Mouse (Mus musculus) left cerebral cortex, adult 11 months (tissue): ENCODE measurements around the gene Ptpn9.

Experiments used
- DNase-seq: peaks from one replicate; pipeline ENCODE4 v3.0.0; 2022; ENCODE audit warnings: low spot score

Ptpn9 gene

DNA sequence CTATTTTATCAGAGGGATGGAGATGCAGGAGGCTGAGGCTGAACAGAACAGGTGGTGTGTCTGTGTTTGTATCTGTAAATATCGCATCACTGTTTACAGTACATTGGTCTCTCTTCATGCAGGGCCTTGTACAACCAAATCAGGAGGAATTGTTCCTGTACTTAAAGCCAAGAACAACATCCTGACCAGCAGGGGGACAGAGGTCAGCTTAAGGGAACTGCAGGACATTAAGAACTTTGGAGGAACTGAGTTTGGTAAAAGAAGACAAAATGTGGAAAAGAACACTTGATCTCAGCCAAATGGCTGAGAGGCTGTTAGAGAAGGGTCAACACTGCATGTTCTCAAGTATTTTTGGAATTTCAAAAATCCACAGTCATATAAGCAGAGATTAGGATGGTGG is 20.0 kb downstream of the Ptpn9 start:
- DNase-seq, result no peak

DNA sequence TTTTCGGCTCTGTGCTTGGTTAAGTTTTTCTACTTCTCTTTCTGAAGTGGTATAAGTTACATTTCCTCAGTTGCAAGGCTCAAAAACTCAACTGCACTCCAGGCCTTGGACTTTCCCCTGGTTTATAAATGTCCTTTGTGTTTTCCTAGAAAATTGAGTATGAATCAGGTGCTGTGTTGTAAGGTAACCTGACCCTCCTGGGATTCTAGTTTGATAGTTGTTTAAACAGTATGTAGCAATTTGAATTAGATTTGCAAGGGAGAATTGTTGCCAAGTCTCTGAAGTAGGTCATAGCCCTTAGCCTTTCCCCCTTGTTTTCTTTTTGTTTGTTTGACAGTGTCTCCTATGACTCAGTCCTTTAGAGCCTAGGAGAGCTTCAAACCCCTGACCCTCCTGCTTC is 22.9 kb downstream of the Ptpn9 start:
- no peak for DNase-seq

DNA sequence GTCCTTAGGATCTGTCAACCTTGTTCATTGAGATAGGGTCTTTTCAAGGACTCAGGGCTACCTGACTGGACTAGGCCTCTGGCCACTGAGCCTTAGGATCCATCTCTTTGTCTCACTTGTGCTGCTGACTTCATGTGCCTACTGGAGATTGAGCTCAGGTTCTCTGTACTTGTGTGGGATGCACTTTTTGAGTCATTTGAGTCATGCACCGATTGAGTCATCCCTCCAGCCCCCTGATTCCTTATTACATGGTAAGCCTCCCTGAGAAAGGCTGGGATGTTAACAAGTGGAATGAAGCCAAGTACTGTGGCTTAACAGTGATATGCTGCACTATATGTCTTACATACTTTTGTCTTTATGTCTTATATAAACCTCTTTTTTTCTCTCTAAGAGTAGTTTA is 37.0 kb downstream of the Ptpn9 start:
- peak; percentile 26 for DNase-seq

DNA sequence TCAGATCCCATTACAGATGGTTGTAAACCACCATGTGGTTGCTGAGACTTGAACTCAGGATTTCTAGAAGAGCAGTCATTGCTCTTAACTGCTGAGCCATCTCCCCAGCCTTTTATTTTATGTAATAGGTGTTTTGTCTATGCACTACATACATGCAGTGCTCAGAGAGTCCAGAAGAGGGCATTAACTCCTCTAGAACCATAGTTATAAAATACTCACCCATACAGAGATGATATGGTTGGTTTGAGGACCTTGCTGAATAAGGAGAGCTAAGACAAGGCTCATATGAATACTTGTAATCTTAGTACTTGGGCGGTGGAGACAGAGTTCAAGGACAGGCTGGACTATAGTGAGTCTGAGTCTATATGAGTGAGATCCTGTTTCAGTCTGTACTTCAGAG is 61.5 kb downstream of the Ptpn9 start:
- DNase-seq, result no peak

DNA sequence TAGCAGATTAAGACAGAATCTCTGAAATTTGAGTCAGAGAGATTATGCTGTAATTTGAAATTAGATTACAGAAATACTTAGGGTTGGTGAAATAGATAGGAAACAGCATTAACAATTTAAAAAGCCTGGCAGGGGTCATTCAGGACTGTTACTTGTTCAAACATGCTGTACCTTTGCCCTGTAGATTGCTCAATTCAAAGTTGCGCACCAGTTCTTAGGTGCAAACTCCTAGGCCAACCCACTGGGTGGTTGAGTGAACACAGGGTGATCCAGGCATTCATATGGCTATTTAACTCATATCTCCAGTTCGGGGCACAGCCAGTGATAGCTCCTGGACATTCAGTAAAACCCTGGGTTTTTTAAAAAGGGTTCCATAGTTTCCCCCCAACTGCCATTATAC is 69.4 kb downstream of the Ptpn9 start:
- no peak for DNase-seq

DNA sequence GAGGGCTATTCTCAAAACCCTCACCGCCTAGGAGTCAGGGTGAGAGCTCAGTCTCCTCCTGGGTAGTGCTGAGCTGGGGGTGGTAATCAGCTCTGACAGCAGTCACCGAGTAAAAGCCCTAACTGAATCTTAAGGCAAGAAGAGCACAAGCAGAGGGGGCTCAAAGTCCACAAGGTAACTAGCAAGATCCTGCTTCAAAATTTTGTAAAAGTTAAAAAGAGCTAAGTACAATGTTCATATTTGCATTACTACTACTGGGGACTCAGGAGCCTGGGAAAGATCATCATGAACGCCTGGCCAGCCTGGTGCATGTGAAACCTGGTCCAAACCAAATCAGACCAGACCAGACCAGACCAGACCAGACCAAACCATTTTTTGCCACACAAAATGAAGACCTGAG is 73.5 kb downstream of the Ptpn9 start:
- no peak for DNase-seq

DNA sequence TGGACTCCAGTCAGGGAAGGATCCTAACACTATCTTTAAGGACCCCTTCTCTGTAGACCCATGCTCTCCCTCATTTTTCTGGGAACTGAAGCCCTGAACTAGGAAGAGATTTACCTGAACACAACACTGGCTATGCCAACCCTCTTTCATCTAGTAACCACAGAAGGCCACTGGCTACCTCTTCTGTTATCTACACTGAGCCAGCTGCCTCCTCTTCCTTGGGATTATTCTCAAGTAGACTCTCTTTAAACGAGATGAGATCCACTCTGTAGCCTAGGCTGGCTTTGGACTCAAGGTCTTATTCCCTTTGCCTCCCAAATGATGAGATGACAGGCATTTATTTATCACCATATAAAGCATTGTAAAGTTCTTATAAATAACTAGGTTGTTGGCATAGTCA is 75.5 kb downstream of the Ptpn9 start:
- no peak for DNase-seq

DNA sequence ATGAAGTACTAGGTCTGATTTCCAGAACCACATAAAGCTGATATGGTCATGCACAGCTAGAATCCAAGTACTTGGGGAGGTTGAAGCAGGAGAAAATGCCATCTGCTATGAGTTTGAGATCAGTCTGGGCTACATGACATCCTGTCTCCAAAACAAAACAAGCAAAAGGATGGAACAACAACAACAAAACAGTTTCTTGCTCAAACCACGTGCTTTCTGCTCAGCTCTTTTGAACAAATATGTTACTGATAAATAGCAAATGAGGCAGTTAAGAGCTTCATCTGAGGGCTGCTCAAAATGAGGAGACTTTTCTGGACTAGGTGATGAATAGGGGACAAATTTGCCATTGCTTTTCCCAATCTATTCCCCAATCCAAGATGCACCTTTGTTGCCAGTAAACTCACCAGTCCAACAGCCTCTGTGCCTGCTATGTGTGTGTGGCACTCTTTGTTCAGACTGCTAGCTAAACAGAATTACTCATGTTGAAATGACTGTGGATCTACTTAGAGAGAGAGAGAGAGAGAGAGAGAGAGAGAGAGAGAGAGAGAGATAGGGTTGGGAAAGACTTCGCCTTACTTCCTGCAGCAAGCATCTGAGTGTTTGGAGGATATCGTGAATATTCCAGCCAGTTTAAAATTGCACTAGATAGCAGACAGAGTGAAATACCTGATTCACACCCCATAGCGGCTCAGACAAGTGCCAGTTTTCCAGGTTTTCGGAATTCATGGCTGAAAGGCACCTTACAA is 76.2 kb downstream of the Ptpn9 start:
- DNase-seq, result no peak

DNA sequence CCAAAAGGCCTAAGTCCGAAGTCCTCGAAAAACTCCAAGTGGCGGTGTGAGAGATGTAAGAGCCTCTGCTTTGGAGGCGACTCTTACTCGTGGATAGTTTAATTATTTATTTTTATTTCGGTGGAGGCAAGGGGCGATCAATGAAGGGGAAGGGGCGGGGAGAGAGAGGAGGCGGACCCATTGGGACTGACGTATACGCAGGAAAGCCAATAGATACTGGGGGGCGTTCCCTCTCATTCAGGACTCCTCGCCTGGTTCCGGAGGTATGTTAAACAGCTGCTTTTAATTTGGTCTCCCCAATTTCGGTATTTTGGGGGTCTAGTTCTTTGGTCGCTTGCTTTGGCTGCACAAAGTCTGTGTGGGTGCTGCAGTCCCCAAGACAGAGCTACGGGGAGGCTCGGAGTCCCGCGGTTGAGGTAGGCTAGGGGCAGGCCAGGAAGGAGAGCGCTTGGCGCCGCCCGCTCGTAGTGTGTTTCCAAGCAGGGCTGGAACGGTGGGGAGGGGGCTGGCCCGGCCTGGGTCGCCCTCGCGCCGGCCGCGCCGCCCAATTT is 77.2 kb downstream of the Ptpn9 start, which contains the start of gene Sin3a:
TSS of gene Sin3a (plus strand) at position 240 of the 551 bp plus-strand sequence.
- DNase-seq, result peak; percentile 68

DNA sequence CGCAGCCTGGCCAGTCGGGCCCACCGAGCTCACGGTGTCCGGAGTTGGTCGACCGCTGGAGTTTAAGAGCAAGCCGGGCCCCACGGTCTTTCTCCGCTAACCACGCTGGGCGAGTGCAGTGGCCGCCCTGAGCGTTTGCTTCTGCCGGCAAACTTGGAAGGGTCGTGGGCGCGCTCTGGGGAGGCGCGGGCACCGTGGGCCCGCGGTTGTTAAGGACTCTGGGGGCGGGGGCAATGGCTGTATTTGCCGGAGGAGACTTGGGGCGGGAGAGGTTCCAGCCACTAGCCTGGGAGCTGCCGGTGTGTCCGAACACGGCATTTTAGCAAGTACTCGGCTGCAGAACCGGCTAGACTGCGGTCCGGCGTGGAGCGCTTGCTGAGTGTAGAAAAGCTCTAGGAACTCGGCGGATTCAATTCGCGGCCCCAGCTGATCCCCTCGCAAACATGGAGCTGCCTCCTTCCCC is 77.8 kb downstream of the Ptpn9 start:
- peak; percentile 28 for DNase-seq

DNA sequence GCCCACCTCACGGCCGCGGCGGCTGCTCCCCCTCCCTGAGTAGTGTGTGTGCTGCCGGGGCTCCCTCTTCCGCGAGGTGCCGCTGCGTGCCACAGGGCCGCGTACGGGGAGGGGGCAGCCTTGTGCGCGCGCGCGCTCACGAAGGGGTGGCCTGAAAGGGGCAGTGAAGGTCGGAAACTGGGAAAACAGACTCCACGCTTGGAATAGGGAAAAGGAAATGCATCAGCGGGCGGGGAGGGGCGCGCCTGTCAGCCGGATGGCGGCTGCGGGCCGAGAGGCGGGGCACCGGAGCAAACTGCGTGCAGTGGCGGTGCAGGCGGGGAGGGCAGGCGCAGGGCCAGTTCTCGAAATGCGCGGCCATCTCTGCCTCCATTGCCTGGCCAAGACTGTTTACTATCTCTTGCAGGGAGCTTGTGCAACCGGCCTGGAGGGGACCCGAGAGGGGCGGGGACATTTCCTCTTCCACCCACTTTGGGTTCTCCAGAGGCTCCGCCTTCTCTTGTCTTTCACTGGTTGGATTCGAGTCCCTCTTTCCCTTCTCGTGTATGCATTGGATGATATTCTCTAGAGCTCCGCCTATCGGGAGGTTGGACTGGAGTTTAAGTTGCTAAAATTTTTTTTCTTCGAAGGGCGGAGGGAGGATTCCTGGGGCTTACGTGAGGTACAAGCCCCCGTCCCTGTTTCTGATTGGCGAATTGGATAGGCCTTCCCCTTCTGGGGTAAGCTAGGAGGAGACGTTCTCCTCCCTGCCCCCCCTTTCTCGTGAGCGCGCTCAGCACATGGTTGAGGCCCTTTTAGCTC is 78.5 kb downstream of the Ptpn9 start:
- DNase-seq, result peak; percentile 99

DNA sequence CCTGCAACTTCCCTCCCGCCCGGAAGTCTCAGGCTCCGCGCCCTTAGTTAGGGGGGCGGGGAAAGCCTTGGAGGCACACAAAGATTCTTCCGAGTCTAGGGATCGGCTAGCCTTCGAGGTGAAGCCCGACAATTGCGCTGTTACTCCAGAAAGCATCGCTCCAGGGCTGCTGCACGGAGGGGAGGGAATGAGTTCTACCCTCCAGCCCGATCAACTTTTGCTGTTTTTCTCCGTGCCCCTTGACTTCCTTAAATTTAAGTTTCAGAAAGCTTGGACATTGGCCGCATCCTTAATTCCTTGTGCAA is 79.0 kb downstream of the Ptpn9 start:
- no peak for DNase-seq

DNA sequence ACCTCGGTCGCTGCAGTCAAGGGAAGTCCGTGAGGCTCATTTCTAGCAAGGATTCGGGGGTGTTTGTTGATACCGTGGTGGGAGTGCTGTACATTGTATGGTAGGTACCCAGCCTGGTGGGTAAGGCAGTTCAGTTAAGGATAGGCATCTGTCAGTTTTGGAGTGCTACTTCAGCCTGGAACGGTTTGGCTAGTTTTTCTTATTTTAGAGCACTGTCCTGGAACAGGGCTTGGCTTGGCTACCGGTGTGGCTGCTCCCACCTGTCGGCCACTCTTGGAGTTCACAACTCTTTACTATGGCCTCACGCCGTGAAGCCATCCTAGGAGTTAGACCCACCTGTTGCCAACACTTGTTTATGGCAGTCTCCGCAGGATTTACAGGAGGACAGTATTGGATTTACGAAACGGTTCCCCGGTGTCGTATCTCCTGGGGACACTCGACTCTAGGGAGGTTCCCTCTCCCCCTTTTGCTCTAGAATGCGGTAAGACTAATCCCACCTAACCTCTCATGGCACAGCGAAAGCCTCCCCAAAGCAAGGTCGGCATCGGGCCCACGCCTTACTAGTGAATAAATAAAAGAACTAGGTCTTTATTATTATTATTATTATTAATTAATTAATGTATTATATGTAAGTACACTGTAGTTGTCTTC is 79.6 kb downstream of the Ptpn9 start:
- no peak for DNase-seq

DNA sequence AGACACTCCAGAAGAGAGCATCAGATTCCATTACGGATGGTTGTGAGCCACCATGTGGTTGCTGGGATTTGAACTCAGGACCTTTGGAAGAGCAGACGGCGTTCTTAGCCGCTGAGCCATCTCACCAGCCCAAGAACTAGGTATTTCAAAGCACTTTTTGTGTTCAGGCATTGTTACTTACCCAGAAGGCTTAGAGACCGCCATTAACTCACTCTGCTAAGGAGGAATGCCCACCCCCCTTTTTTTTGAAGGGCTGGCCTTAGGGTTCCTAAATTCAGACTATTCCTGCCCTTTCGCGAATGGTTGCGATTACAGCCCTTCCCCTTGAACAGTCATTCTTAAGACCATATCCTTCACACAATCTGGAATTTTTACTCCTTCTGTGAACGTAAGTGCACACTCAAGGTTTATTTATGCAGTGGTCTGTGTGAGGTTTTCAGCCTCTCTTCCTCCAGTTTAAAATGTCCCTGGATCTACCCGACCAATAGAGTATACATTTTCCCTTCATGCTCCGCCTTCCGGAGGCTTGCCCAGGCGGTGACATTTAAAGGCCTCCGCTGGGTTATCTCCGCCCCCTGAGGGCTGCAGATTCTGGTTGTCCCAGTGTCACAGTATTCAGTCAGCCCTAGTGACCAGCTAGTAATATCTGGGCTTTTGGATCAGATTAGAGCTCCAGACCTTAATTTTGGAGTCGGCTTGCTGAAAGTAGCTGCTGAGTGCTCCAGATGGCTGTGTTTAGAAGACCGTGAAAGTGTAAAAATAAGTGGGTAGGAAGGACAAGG is 80.3 kb downstream of the Ptpn9 start:
- peak; percentile 59 for DNase-seq

DNA sequence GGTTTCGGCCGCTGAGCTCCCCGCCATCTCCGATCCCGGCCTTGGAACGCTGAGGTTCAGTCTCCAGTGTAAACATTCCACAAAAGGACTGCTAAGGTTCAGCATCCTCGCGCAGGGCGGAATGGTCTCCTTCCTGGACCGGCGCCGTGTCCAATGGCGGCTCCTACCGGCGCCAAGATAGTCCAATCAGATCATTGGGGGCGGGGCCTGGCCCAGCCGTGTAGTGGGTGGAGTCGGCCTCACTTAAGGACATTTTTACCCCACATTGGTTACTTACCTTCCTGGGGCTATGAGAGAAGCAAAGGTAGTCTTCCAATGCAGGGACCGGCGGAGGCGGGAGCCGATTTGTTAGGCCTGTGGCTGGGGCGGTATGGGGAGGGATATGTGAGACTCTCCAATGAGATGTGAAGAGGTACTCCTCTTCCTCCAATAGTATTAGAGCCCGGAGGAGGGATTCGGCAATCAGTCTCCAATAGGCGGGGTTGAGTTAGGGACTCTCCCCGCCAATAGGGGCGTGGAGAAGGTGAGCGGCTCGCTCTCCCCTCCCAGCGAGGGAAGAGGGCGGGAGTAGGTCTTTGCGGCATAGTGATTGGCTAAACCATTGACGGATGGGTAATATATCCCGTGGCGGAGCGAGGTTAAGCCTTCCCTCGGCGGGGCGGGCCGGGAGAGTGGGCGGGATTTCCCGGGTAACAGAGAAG is 81.1 kb downstream of the Ptpn9 start:
- DNase-seq, result peak; percentile 99

DNA sequence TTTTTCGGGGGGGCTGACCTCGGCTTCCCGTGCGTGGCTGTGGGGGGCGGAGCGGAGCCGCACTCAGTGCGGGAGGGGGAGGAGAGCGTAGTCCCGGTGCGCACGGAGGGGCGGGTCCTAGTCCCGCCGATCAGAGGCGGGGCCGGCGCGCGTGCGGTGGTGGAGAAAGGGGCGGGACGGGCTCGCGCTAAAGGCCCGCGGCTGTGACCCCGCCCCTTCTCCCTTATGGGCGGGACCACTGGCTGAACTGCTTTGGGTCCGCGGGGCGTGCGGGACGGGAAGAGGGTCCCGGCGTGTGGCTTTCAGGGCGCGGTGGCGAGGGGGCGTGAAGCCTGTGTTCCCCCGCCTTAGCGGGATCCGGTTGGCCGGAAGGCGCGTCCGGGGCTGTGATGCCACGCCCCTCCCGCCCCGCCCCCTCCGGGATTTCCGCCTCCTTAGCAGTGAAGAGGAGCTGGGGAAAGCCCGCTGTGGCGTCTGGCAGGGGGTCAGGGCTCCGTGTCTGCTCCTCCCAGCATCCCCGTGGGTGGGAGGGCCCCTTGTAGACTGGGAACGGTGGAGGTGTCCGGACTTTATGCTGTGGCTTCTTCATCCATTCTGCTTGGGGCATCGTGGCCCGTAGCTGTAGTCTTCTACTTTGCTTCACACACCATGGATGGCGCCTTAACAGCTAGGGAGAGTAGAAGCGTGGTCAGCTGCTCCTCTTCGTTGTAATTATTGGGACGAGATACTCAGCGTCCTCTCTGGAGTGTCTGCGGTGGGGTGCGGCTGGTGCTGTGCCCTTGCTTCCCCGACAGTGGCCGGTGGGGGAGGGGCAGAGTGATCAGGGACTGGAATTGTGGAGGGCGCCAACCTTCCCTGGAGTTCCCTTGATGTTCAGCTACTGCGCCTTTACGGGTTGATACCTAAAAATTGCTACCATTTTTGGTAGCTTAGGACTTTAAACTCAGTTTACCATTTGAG is 82.3 kb downstream of the Ptpn9 start:
- DNase-seq, result peak; percentile 84

DNA sequence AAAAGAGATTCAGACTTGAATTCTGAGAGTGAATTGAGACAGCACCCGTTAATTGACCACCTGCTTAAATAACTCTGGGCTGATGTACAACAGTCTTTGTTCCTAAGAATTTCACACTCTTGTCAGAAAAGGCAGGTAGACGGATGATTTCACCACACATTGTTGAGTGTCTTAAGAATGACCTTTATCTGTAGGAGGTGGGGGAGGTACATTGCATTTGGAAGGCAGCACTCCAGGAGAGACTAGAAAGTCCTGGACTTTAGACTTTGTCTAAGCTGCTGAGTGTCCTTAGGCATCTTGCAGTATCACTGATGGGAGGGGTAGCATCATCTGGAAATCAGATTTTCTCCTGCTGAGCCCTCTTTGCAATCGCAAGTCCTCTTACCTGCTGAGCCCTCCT is 87.5 kb downstream of the Ptpn9 start:
- no peak for DNase-seq
